Mouse (Mus musculus): ENCODE measurements around the gene Fam219b.

The Fam219b gene

DNA sequence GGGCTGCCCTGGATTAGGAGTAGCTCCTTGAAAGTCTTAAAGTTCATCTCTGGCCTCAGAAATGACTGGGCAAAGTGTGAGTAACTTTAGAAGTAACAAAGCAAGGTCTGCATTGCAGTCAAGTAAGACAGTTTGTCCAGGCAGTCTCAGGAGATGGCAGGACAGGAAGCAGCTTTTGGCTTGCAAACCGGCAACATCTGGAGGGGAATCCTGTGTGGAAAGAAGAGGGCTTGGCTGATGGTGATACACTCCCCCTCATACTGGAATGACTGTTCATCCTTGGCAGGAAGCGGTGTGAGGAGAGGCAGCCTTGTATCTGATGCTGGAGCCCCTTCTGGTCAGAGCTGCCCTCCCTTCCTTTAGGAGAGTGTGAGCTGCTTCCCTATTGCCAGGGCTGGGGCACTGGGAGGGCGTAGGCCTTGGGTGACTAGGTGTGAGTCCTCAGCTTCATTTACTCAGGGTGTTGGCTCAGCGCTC, 25.6 kb downstream of the Fam219b start:
- DNase-seq (ENCODE audit: low read depth, low spot score), result peak; percentile 63

DNA sequence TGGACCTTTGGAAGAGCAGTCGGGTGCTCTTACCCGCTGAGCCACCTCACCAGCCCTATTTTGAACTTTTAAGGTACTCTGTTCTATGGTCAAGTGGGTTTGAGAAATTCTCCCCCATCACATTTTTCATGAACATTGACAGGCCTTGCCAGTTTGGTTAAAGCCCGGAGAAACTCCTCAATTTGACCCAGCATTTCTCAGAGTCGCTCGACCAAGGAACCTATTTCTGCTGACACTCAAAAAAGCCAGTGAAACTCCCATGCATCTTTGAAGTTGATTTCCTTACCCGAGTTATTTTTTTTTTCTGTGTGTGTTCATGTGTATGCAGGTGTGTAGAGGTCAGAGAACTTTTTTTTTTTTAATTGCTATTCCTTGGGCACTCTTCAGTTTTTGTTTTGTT, 27.3 kb downstream of the Fam219b start:
- no peak for DNase-seq (ENCODE audit: low read depth, low spot score)

GRCm38 (mm10) chr9:57565741-57566221, 28.5 kb downstream of the Fam219b start:
- peak; percentile 83 for DNase-seq (ENCODE audit: low read depth, low spot score)

GRCm38 (mm10) chr9:57566846-57567245, 29.5 kb downstream of the Fam219b start:
- DNase-seq (ENCODE audit: low read depth, low spot score), result no peak

- no peak for DNase-seq (ENCODE audit: low read depth, low spot score)
Observed at GRCm38 (mm10) chr9:57568500-57568899, 31.2 kb downstream of the Fam219b start.

- no peak for DNase-seq (ENCODE audit: low read depth, low spot score)
Observed at GRCm38 (mm10) chr9:57574397-57574796, 37.1 kb downstream of the Fam219b start.

DNA sequence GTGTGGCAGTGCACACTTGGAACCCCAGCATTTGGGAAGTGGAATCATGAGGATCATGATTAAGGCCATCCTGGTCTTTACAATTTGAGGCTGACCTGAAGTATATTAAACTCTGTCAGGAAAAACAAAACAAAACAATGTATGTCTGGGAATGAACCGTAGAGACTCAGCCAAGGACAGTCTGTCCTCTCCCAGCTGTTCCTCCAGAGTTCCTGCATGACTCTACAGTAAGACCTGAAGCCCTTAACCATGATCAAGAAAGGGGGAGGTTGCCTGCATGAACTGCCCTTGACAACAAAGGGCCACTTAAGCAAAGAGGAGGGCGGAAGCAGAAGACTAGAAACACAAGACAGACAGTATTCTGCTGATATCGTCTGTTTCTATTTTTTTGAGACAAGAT, 38.2 kb downstream of the Fam219b start:
- DNase-seq (ENCODE audit: low read depth, low spot score), result no peak

DNA sequence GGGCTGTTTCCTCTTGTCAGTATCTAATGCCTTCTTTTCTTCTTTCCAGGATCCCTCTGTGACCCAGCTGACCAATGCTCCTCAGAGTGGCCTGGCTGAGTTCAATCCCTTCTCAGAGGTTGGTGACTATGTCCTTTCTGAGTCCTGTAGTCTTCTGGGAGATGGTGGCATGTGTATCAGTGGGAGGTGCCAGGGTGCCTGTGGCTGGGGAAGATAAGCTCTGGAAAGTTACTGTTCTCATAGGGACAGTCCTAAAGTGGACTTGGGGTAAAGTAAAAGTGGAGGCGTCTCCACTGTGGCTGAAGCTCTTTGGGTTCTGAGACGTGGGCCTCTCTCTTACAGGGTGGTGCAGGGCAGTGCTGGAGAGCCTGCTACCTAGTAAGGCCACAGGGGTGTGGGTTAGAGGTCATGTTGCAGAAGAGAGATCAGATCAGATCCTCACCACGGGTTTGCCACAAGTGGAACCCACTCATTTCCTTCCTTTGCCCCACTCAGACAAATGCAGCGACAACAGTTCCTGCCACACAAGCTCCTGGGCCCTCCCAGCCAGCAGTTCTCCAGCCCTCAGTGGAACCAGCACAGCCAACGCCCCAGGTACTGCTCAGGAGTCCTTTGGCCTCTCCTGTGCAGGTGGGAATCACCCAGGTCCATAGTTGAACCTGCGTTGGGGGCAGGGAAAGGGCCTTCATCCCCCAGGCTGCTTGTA, 40.0 kb downstream of the Fam219b start:
- no peak for DNase-seq (ENCODE audit: low read depth, low spot score)

- no peak for DNase-seq (ENCODE audit: low read depth, low spot score)
Observed at GRCm38 (mm10) chr9:57584991-57585390, 47.7 kb downstream of the Fam219b start.

DNA sequence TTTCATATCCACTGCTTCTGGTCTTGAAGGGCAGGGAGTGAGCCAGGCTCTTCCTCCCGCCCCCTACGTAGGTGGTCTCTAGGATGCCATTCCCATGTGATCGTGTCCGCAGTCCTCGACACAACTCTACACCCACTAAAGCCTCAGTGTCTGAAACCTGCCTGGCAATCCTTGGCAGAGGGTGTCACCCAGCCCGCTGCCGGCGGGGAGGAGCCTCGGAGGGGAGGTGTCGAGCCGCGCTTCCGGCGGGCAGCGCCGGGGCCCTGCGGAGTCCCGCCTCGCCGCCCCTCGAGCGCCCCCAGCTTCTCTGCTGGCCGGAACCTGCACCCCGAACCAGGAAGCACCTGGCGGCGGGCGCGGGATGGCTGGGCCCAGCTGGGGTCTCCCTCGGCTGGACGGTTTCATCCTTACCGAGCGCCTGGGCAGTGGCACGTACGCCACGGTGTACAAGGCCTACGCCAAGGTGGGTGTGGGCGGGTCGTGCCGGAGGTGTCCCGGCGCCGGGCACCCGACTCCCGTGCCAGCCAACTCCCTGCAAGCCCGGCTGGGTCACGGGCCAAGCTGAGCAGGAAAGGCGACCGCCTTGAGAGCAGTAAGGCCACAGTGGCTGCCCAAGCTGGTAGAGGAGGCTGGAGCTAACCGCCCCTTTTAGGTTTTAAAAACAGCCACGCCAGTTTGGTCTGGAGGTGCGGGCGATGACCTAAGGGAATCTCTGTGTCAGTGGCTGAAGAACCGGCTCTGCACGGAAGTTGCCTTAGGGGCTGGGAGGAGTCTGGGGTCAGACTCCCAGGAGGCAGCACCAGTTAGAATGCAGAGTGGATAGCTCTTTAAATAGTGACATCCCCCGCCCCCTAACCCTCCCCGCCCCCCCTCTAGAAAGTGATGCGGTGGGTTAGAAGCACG, 52.1 kb downstream of the Fam219b start, which contains the start of gene Ulk3:
Gene Ulk3 (plus strand): TSS at position 229 of the 903 bp plus-strand sequence.
- DNase-seq (ENCODE audit: low read depth, low spot score), result peak; percentile 88

DNA sequence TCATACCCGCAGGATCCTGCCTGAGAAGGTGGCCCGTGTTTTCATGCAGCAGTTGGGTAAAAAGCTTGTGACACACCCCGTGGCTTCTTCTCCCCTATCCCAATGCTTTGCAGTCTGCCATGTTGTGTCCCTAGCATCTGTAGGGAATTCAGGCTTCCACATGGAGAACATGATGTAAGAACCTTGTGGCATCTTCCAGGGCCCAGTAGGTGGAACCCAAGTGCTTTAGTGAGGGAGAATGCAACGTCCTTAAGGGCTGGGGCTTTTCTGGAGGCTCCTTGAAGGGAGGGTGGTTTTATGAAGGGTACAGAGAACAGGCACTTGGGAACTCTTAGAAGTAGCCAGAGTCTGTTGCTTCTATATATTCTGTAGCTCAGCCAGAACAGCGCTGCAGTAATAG, 53.4 kb downstream of the Fam219b start:
- peak; percentile 83 for DNase-seq (ENCODE audit: low read depth, low spot score)
